Mouse (Mus musculus): ENCODE measurements around the gene Slc26a3.
"Not testable (repeated sequence)": the region's sequence is repeated elsewhere in the genome, so short reads cannot be mapped to it uniquely, and the experiment has no call there.

Slc26a3 gene

DNA sequence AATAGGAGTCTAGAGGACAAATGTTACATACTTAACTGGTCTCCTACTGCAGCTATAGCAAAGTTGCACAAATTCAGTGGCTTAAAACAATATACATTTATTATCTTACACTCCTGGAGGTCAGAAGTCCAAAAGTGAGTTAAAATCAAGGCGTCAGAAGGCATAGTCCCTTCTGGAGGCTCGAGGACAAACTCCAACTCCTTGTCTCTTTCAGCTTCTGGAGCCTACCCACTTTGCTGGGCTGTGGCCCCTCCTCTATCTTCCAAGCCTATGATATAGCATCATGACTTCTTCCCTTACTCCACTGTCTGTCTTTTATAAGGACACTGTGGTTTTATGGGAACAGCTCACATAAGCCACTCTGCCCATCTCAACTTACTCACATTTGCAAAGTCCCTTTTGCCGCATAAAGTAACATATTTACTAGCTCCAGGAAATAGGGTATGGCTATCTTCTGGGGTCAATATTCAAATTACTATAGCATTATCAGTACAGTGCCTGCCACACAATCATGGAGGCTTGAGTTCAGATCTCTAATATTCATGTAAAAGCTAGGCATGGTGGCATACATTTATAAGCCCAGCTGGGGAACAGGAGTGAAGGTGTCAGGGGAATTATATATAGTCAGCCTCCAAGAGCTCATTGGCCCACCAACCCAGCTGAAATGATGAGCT lies 31.4 kb downstream of the Slc26a3 start:
- in situ Hi-C loops (cut with MboI, MseI) = no loop called here

- in situ Hi-C loops (cut with MboI, MseI) = no loop called here
Observed at GRCm38 (mm10) chr12:31437791-31438190, 47.1 kb downstream of the Slc26a3 start.

GRCm38 (mm10) chr12:31439612-31440011 lies 48.9 kb downstream of the Slc26a3 start:
- in situ Hi-C loops (cut with MboI, MseI) = no loop called here

DNA sequence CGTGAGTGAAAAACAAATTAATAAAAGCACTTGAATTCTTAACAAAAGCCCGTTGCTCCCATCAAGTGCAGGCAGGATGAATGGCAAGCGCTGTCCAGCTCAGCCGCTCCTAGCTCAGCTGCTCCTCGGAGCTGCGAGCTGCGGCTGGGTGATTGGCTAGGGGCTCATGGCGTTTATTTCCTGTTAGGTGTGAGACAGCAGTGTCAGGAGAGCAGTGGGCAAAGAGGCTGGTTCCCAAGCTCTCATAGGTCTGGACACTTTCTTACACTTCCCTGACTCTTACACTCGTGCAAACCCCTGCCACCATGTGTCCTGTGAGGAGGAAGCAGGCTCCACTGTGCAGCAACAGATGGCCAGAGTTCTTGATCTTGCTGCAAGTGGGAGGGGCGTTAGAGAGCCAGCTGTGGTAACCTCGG lies 53.5 kb downstream of the Slc26a3 start:
- in situ Hi-C loops (cut with MboI, MseI) = no loop called here

GRCm38 (mm10) chr12:31444827-31445226 lies 54.2 kb downstream of the Slc26a3 start:
- in situ Hi-C loops (cut with MboI, MseI) = no loop called here

- in situ Hi-C loops (cut with MboI, MseI) = no loop called here
Observed at GRCm38 (mm10) chr12:31449341-31449740, 58.7 kb downstream of the Slc26a3 start.

DNA sequence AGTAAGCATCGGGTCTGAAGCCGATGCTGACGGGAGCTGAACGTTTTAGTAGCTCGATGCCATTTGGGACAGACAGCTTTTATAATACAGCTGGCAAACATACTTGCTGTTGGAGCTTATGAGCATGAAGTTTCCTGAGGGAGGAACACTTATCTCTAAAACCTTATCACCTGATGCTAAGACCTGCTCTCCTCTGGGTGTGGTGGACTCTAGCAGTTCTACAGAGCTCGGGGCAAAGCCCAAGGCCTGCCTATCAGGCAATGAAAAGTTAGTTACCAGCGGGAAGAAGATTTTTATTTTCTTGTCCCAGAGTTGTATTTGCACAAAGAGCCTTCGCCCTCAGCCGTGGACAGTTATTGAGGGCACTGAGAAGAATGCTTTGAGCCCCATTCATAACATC lies 65.6 kb downstream of the Slc26a3 start:
- in situ Hi-C loops (cut with MboI, MseI) = loop anchor here (10.0 kb wide), 1 partner anchor 811 kb away; no protein-coding TSS in a partner anchor

- in situ Hi-C loops (cut with MboI, MseI) = loop anchor here (10.0 kb wide), 1 partner anchor 814 kb away; no protein-coding TSS in a partner anchor
Observed at GRCm38 (mm10) chr12:31458474-31458873, 67.8 kb downstream of the Slc26a3 start.

DNA sequence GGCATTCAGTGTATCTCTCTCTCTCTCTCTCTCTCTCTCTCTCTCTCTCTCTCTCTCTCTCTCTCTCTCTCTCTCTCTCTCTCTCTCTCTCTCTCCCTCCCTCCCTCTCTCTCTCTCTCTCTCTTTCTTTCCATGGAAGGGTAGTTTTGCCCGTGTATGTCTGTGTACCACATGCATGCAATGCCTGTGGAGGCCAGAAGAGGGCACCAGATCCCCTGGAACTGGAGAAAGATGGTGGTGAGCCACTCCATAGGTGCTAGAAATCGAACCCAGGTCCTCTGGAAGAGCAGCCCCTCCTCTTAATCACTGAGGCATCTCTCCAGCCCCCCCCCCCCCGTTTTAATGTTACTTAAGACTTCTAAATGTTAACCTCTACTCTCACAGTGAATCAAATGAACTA lies 69.6 kb downstream of the Slc26a3 start:
- in situ Hi-C loops (cut with MboI, MseI) = not testable (repeated sequence)

DNA sequence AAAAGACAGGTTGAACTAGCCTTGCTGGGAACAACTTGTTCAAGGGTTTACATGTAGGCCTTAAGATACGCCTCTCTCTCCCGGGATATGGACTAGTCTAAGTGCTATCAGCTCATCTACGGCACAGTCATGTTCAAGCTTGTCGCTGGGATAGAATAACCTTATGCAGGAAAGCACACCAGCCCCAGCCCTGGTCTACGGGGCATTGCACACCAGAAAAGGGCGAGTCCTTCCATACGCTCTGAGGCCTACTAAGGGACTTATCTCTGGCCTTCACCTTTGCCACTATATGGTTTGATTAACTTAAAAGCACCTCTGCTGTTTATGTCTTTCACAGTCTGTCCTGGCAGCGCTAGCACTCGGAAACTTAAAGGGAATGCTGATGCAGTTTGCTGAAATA lies 70.7 kb downstream of the Slc26a3 start:
- in situ Hi-C loops (cut with MboI, MseI) = no loop called here

- in situ Hi-C loops (cut with MboI, MseI) = no loop called here
Observed at GRCm38 (mm10) chr12:31462615-31463014, 71.9 kb downstream of the Slc26a3 start.

GRCm38 (mm10) chr12:31478182-31478581 lies 87.5 kb downstream of the Slc26a3 start:
- in situ Hi-C loops (cut with MboI, MseI) = not testable (repeated sequence)

- in situ Hi-C loops (cut with MboI, MseI) = no loop called here
Observed at GRCm38 (mm10) chr12:31486431-31486830, 95.8 kb downstream of the Slc26a3 start.

DNA sequence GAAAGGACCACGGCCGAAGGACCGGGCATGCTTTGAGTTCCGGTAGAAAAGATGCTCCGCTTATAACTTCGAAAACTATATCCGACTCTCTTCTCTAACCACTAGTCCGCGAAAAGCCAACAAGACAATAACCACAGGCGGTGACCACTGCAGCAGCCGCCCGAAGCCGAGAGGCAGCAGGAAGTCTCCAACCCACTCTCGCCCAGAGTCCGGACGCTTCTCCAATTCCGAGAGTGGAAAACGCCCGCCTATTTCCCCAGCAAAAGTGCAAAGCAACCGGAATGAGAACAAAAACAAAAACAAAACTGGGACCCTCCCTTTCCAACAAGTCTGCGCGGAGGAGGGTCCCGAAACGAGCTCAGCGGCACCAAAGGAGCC lies 108.3 kb downstream of the Slc26a3 start:
- in situ Hi-C loops (cut with MboI, MseI) = loop anchor here (5.0 kb wide), 1 partner anchor 138 kb away; no protein-coding TSS in a partner anchor

DNA sequence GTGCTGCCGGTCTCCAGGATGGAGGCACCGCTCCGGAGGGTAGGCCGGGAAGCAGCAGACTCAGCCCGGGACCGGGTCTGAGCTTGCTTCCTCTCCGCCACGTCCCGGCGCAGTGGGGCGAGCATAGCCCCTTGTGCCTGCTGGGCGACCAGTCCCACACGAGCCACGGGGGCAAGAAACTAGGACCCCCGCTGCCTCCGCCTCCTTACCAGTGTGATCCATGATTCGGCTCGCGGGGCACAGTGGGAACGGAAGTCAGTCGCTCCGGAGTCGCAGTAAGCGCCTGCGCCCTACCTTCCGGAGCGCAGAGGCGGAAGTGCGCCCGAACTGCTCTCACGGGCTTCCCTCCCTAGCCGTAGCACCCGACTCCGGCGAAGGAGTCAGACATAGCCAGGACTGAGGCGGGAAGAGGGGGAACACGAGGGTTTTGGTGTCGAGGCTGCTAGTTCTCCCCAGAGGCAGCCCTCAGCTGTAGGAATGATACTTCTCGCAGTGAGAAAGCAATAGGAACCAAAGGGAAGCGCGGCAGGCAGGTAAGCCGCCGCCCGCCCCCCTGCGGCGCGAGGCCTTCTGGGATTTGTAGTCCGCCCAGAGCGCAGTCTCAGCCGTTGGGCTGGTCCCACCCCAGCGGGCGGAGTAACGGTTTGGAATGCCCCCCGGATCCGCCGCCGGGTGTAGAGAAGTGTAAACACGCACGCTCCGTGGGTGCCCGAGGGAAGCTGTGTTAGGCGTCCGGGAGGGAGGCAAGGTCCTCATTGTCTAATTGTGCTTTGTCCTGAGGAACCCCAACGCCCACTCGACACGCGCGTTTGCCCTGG lies 108.9 kb downstream of the Slc26a3 start, which contains the start of gene Cbll1:
Cbll1 (minus strand) TSS at position 303 of the 818 bp plus-strand sequence.
- in situ Hi-C loops (cut with MboI, MseI) = loop anchor here (5.0 kb wide), 1 partner anchor 138 kb away; no protein-coding TSS in a partner anchor

- in situ Hi-C loops (cut with MboI, MseI) = no loop called here
Observed at GRCm38 (mm10) chr12:31500196-31500595, 109.5 kb downstream of the Slc26a3 start.

DNA sequence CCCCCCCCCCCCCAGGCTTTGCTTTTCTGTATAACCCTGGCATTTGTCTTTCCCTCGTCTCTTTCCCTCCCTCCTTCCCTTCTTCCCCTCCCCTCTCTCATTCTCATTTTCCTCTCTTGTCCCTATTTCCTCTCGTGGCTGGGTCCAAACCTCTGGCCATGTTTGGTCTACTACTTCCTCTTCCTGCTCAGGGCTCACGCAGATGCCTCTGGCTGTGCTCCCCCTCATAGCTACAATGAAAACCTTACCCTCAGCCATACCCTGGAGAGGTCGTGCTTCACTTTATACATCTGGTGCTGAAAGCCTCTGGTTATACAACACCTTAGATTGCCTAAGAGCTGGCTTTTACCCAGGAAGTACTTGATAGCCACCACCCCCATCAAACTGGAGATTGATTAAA lies 110.6 kb downstream of the Slc26a3 start:
- in situ Hi-C loops (cut with MboI, MseI) = no loop called here

- in situ Hi-C loops (cut with MboI, MseI) = no loop called here
Observed at GRCm38 (mm10) chr12:31503211-31503610, 112.5 kb downstream of the Slc26a3 start.

- in situ Hi-C loops (cut with MboI, MseI) = loop anchor here (5.0 kb wide), 1 partner anchor 424 kb away; no protein-coding TSS in a partner anchor
Observed at GRCm38 (mm10) chr12:31507718-31508364, 117.2 kb downstream of the Slc26a3 start.

- in situ Hi-C loops (cut with MboI, MseI) = loop anchor here (5.0 kb wide), 1 partner anchor 424 kb away; no protein-coding TSS in a partner anchor
Observed at GRCm38 (mm10) chr12:31508496-31508895, 117.8 kb downstream of the Slc26a3 start.

GRCm38 (mm10) chr12:31511218-31511617 lies 120.5 kb downstream of the Slc26a3 start:
- in situ Hi-C loops (cut with MboI, MseI) = no loop called here
